Mouse (Mus musculus): ENCODE results near the gene Stra6l. TPM values are rescaled to one million over a fixed set of nuclear protein-coding genes. Genes with fewer than 3 reads are reported as not detected.
A peak's percentile ranks its signal among the peaks of the same experiment; 100 is the strongest.

The Stra6l gene
- polyA plus RNA-seq, 1 experiment from 2014 or later = 0.67 TPM

DNA sequence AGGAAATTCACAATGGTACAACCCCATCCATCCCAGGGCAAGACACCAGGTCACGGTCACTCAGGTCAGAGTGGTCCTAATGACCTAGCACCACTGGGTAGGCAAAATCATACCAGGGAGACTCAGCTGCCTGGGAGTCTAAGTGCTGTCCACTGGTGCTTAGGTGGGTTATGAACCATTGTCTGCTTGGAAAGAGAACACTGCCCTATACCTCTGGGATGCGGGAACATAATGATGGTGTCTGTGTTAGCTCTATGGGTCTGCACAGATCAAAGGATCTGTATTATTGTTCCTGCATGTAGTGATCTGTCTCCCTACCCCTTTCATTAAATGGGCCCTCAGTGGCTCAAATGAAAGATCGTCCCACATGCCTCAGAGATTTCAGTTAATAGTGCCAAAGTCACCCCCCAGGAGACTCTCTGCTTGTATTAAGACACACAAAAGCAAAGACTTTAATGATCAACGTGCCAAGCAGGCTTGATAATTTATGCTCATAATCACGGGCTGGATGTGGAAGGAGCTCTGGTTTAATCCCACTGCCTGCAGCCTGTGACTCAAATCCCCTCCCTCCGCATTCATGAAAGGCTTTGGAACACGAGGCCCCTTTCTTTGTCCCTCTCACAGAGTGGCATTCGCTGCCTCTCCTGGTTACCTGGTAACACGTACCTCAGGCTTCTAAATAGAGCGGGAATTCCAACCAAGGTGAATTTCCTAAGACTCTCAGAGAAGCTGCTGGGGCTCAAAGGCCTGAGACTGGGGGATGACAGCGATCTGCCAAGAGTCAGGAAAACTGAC lies 25.5 kb upstream of the Stra6l start:
- 22% methylated on average over 11 of the region's 11 CpGs for WGBS
- H3K4me2 ChIP-seq (replicated peaks) = no peak overlapping the region
- no peak overlapping the region for H3K9ac ChIP-seq
- H3K27ac ChIP-seq = no peak overlapping the region
- H3K9me3 ChIP-seq = no peaks in the 10 kb centered on the region
- H3K36me3 ChIP-seq = no peaks in the 10 kb centered on the region
- ATAC-seq (ENCODE audit: low FRiP score, low read depth) = no peak
- H3K27me3 ChIP-seq = peaks cover 78% of the 10 kb centered on the region
- H3K4me1 ChIP-seq = peaks cover 46% of the 10 kb centered on the region
- H3K4me3 ChIP-seq = no peak overlapping the region

- H3K27me3 ChIP-seq = peaks cover 82% of the 10 kb centered on the region
- no peaks in the 10 kb centered on the region for H3K9me3 ChIP-seq
- no peak overlapping the region for H3K9ac ChIP-seq
- no peak overlapping the region for H3K27ac ChIP-seq
- no peak overlapping the region for H3K4me3 ChIP-seq
- no peak overlapping the region for H3K4me2 ChIP-seq (replicated peaks)
- 5% methylated on average over 10 of the region's 10 CpGs for WGBS
- ATAC-seq (ENCODE audit: low FRiP score, low read depth) = no peak
- H3K36me3 ChIP-seq = no peaks in the 10 kb centered on the region
- H3K4me1 ChIP-seq = peaks cover 36% of the 10 kb centered on the region
Measured at GRCm38 (mm10) chr4:45824049-45824760, 24.3 kb upstream of the Stra6l start.

- Histone ChIP-seq H3K4me1 (peaks cover 29% of the 10 kb centered on the region), H3K9ac (no peak overlapping the region), H3K9me3 (no peaks in the 10 kb centered on the region), H3K4me3 (no peak overlapping the region), H3K27me3 (peaks cover 90% of the 10 kb centered on the region), H3K27ac (no peak overlapping the region), H3K36me3 (no peaks in the 10 kb centered on the region), H3K4me2 (replicated peaks) (no peak overlapping the region)
- 25% methylated on average over 14 of the region's 14 CpGs for WGBS
- no peak for ATAC-seq (ENCODE audit: low FRiP score, low read depth)
Measured at GRCm38 (mm10) chr4:45824761-45825556, 23.5 kb upstream of the Stra6l start.

- WGBS = under 1% methylated on average over 84 of the region's 91 CpGs
- Histone ChIP-seq H3K4me2 (replicated peaks) (peak within 1 kb of the TSS; percentile 79), H3K4me3 (peak within 1 kb of the TSS; percentile 47), H3K36me3 (no peaks in the 10 kb centered on the region), H3K27ac (no peak within 1 kb of the TSS), H3K9ac (peak within 1 kb of the TSS; percentile 43; the same call in 1 of the 2 replicates), H3K9me3 (no peaks in the 10 kb centered on the region), H3K27me3 (peaks cover 96% of the 10 kb centered on the region), H3K4me1 (peaks cover 28% of the 10 kb centered on the region)
- peak; percentile 67; the same call in 1 of the 2 replicates for ATAC-seq (ENCODE audit: low FRiP score, low read depth)
Measured at GRCm38 (mm10) chr4:45826275-45827040, 22.0 kb upstream of the Stra6l start, which contains the start of gene Igfbpl1. Gene Igfbpl1, minus strand, starts transcription at chr4:45826923.

DNA sequence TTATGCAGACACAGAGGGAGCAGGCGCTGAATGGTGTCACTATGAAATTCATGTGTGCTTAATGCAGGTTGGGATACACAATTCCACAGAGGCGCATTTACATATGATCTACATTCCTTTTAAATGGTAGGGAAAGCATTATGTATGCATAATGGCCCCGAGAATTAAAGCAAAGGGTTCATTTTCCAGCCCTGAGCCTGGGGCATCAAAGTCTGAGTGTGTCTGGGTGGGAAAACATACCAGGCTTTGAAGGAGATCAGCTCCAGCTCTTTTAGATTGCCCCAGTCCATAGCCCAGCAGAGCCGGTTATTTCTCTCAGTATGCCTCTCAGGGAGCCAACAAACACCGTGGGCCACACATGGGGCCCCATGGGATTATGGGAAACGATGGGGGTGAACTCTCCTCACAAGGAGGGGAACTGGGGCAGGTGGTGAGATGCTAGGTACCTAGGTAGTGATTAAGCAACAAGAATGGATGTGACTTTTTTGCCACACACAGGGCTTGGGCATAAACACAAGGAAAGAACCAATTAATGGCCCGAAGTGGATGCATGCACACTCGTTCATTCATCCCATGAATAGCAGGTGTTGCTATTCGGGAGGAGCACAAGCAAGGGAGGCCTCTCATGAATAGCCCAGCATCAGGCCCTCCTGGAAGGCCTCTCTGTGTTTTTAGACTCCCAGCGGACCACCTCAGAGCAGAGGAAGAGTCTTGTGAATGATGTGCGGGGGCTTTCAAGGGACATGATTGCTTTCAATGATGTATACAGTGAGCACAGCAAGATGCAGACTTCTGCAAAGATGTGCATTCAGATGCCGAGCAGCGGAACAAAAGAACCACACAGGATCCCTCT lies 18.3 kb upstream of the Stra6l start:
- Histone ChIP-seq H3K27ac (no peak overlapping the region), H3K4me2 (replicated peaks) (no peak overlapping the region), H3K9me3 (no peaks in the 10 kb centered on the region), H3K36me3 (no peaks in the 10 kb centered on the region), H3K4me3 (no peak overlapping the region), H3K9ac (no peak overlapping the region), H3K27me3 (peaks cover 68% of the 10 kb centered on the region), H3K4me1 (peaks cover 9% of the 10 kb centered on the region)
- no peak for ATAC-seq (ENCODE audit: low FRiP score, low read depth)
- 57% methylated on average over 13 of the region's 13 CpGs for WGBS

DNA sequence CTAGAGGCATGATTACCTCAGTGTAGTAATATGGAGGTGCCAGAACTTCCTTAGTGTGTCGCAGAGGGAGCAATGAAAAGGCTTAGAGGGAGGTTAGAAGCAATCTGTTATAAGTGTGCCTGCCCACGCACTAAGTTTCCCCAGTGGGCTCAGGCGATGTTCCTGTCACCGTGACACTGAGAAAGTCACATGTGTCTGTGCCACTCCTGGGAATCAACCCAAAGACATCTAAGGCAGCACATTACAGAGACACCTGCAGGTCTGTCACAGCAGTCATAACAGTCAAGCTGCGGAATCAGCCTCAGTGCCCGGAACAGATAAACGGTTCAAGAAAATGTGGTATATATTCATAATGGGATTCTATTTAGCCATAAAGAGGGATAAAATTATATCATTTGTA lies 16.5 kb upstream of the Stra6l start:
- no peak overlapping the region for H3K27ac ChIP-seq
- H3K36me3 ChIP-seq = no peaks in the 10 kb centered on the region
- no peaks in the 10 kb centered on the region for H3K9me3 ChIP-seq
- H3K27me3 ChIP-seq = peaks cover 49% of the 10 kb centered on the region
- WGBS = 84% methylated on average over 7 of the region's 7 CpGs
- no peak overlapping the region for H3K4me3 ChIP-seq
- H3K4me2 ChIP-seq (replicated peaks) = no peak overlapping the region
- 0 out of 2 replicates have a peak, but pooled peaks cover under 1% of the 10 kb centered on the region for H3K4me1 ChIP-seq
- H3K9ac ChIP-seq = no peak overlapping the region
- no peak for ATAC-seq (ENCODE audit: low FRiP score, low read depth)

DNA sequence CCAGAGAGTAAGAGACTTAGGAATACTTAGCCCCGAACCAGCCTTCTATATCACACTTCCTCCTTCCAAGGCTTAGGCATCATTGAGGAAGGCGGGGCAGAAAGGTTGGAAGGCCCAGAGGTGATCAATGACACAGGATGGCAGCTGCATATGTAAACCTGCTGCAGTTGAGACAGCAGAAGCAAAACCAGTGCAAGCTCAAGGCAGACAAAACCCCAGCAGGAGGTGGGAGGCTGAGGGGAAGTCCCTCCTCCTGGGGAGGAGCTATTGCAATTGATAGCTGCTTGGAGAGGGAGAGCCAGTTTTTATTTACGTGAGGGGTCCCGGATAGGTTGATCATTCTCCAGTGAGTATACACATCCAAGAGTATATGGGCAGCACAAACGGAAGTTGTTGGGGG lies 15.0 kb upstream of the Stra6l start:
- no peak overlapping the region for H3K9ac ChIP-seq
- H3K27me3 ChIP-seq = peaks cover 35% of the 10 kb centered on the region
- 35% methylated on average over 5 of the region's 5 CpGs for WGBS
- no peaks in the 10 kb centered on the region for H3K4me1 ChIP-seq
- ATAC-seq (ENCODE audit: low FRiP score, low read depth) = no peak
- H3K4me3 ChIP-seq = no peak overlapping the region
- H3K4me2 ChIP-seq (replicated peaks) = no peak overlapping the region
- H3K9me3 ChIP-seq = no peaks in the 10 kb centered on the region
- no peak overlapping the region for H3K27ac ChIP-seq
- H3K36me3 ChIP-seq = no peaks in the 10 kb centered on the region

DNA sequence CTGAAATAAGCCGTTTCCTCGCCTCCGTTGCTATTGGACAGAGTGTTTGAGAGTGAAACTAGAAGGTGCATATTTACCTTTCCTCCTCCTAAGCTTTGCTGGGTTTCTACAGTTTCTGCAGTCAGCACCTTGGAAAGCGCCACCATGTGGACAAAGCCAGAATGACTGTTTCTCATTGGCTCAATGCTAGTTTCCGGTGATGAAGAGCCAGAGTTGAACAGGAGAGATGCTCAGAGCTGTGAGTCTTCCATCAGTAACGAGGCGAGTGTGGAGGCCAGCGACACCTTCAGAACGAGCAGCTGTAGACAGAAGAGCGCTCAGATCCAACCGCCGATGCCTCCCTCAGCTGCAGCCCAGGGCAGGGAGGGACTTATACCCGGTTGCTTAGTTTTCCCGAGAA lies 4.1 kb upstream of the Stra6l start:
- Histone ChIP-seq H3K4me2 (replicated peaks) (no peak overlapping the region), H3K9ac (no peak overlapping the region), H3K9me3 (no peaks in the 10 kb centered on the region), H3K27me3 (peaks cover 46% of the 10 kb centered on the region), H3K4me1 (peaks cover 14% of the 10 kb centered on the region), H3K4me3 (no peak overlapping the region), H3K36me3 (no peaks in the 10 kb centered on the region), H3K27ac (no peak overlapping the region)
- 46% methylated on average over 14 of the region's 14 CpGs for WGBS
- ATAC-seq (ENCODE audit: low FRiP score, low read depth) = no peak

DNA sequence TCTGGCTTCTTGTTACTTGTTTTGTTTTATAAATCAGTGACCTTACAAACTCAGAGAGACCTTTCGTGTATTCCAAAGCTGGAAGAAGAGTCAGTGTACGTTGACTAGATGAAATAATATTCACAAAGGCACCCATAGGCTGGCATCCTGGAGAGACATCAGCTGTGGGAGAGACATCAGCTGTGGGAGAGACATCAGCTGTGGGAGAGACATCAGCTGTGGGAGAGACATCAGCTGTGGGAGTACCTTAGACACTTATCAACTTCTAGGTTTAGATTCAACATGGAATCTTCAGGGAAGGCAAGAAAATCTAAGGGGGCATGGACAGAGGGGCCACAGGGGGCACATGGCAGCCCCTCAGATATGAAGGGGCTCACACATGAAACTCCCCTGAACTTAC lies 2.2 kb upstream of the Stra6l start:
- Histone ChIP-seq H3K4me1 (peaks cover 17% of the 10 kb centered on the region), H3K27ac (no peak overlapping the region), H3K9ac (no peak overlapping the region), H3K4me2 (replicated peaks) (no peak overlapping the region), H3K36me3 (no peaks in the 10 kb centered on the region), H3K4me3 (no peak overlapping the region), H3K27me3 (peaks cover 62% of the 10 kb centered on the region), H3K9me3 (no peaks in the 10 kb centered on the region)
- ATAC-seq (ENCODE audit: low FRiP score, low read depth) = no peak
- 90% methylated on average over 2 of the region's 2 CpGs for WGBS

DNA sequence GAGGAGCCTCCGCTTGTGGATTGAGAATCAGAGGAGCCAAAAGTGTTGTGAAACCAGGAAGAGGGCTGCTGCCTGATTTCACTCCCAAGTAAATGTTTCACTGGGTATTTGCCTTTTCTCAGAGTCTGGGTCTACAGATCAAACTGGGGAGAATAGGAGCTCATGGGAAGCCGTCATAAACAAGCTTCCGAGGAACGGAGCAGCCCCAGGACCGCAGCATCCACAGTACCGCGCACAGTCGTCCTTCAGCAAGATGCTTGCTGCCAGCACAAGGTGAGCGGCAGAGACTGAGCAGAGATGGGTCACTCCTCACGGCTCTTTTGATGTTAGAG lies 327 bp downstream of the Stra6l start:
- Histone ChIP-seq H3K9ac (no peak overlapping the region), H3K9me3 (no peaks in the 10 kb centered on the region), H3K36me3 (no peaks in the 10 kb centered on the region), H3K27me3 (peaks cover 81% of the 10 kb centered on the region), H3K4me1 (peaks cover 17% of the 10 kb centered on the region), H3K27ac (no peak overlapping the region), H3K4me2 (replicated peaks) (peak overlapping the region; percentile 43), H3K4me3 (peak overlapping the region; percentile 5)
- WGBS = 15% methylated on average over 10 of the region's 10 CpGs
- no peak for ATAC-seq (ENCODE audit: low FRiP score, low read depth)

DNA sequence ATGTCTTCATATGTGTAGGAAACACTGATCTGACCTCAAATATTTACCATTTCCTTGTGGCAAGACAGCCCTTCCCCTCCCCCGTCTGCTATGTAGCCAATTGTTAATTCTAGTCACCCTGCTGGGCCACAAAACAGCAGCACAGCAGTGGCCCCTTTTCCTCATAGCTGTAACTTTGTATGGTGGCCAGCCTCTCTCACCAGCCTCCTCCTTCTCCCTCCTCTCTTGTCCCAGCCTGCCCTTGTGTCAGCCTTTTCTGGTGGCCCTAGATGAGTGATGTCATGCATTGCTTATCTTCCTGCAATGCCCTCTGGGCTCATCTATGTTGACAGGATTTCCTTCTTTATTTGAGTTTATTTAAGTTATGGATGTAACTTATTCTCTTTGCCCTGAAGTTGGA lies 955 bp downstream of the Stra6l start:
- H3K9me3 ChIP-seq = no peaks in the 10 kb centered on the region
- peaks cover 19% of the 10 kb centered on the region for H3K4me1 ChIP-seq
- no peaks in the 10 kb centered on the region for H3K36me3 ChIP-seq
- no peak overlapping the region for H3K4me3 ChIP-seq
- ATAC-seq (ENCODE audit: low FRiP score, low read depth) = no peak
- no peak overlapping the region for H3K9ac ChIP-seq
- no peak overlapping the region for H3K27ac ChIP-seq
- peaks cover 79% of the 10 kb centered on the region for H3K27me3 ChIP-seq
- WGBS = 36% methylated on average over 1 of the region's 1 CpGs
- H3K4me2 ChIP-seq (replicated peaks) = peak overlapping the region; percentile 43; the same call in 1 of the 2 replicates
